Mouse (Mus musculus) erythroblast, embryonic 14.5 days (primary cell): ENCODE data around the gene Olfr802. TPM values are rescaled to one million over a fixed set of nuclear protein-coding genes. Genes with fewer than 3 reads are reported as not detected.

Experiments used
- H3K27me3 ChIP-seq: 2 replicates; pipeline ENCODE4 v1.6.1; 2012; ENCODE audit warnings: inconsistent platforms; ENCODE audit not compliant: control insufficient read depth
- H3K36me3 ChIP-seq: 2 replicates; pipeline ENCODE4 v1.6.1; 2012; ENCODE audit warnings: mild to moderate bottlenecking, inconsistent platforms; ENCODE audit not compliant: control insufficient read depth
- H3K4me1 ChIP-seq: 2 replicates; pipeline ENCODE4 v1.6.1; 2012; ENCODE audit warnings: inconsistent platforms; ENCODE audit not compliant: control insufficient read depth
- H3K4me3 ChIP-seq: replicated peaks from 2 replicates; pipeline ENCODE3; 2012; ENCODE audit warnings: moderate library complexity, mild to moderate bottlenecking, inconsistent platforms
- H3K9me3 ChIP-seq: 2 replicates; pipeline ENCODE4 v1.6.1; 2012; ENCODE audit warnings: low read length, inconsistent platforms, mixed read lengths; ENCODE audit not compliant: control insufficient read depth
- GATA1 ChIP-seq: IDR thresholded peaks from 2 replicates; pipeline ENCODE4 v1.6.1; 2012; ENCODE audit warnings: low read length, inconsistent platforms, mixed read lengths
- TAL1 ChIP-seq: IDR thresholded peaks from 3 replicates; pipeline ENCODE4 v1.6.1; 2012; ENCODE audit warnings: low read length, inconsistent platforms, mixed read lengths
- polyA plus RNA-seq: library from polyadenylated mRNA; stranded (reverse); fragments of >175 nt; gene quantifications from 2 replicates; pipeline ENCODE4 v1.2.3, GENCODE M21; 2012

Gene Olfr802
- not detected in 2 replicates for polyA plus RNA-seq

GRCm38 (mm10) chr10:129688069-129688468 lies at the start of gene Olfr802:
Gene Olfr802, minus strand, starts transcription at chr10:129688169.
- Histone ChIP-seq H3K4me1 (no peaks in the 10 kb centered on the region), H3K36me3 (no peaks in the 10 kb centered on the region), H3K27me3 (no peaks in the 10 kb centered on the region), H3K9me3 (no peaks in the 10 kb centered on the region), H3K4me3 (no peak within 1 kb of the TSS)
- TF ChIP-seq TAL1 = no peak

- H3K4me3 ChIP-seq = no peak within 1 kb of the TSS
- H3K4me1 ChIP-seq = no peaks in the 10 kb centered on the region
- no peak for TF ChIP-seq TAL1
- no peak for TF ChIP-seq GATA1
- no peaks in the 10 kb centered on the region for H3K9me3 ChIP-seq
- no peaks in the 10 kb centered on the region for H3K36me3 ChIP-seq
- H3K27me3 ChIP-seq = no peaks in the 10 kb centered on the region
Observed at GRCm38 (mm10) chr10:129729275-129729674, 41.3 kb upstream of the Olfr802 start, which contains the start of gene Olfr805. Gene Olfr805, minus strand, starts transcription at chr10:129729375.

DNA sequence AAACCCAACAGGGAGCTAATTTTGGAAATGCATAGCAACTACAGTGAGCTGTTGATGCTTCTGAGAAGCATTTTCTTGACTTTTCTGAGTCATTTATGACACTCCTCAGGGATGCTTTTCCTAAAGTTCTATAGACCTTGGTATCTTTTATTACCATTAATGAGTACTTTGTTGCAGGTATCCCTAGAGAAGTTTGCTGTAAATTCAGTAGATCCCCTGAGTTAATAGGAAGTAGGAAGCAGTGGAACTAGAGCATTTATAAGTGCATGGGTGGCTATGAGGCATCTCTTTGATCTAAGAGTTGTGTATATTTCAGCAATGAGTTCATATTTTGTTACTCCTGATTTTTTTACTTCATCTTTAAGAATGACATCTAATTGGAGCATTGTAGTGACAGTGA lies 14.9 kb upstream of the Olfr802 start, which contains the start of gene Olfr804:
Gene Olfr804 (plus strand): TSS at position 301 of the 400 bp plus-strand sequence.
- Histone ChIP-seq H3K4me3 (no peak within 1 kb of the TSS), H3K4me1 (no peaks in the 10 kb centered on the region), H3K9me3 (peaks cover 2% of the 10 kb centered on the region; the same call in 1 of the 2 replicates), H3K36me3 (no peaks in the 10 kb centered on the region), H3K27me3 (no peaks in the 10 kb centered on the region)
- TF ChIP-seq TAL1 (no peak), GATA1 (no peak)

- no peaks in the 10 kb centered on the region for H3K27me3 ChIP-seq
- H3K4me1 ChIP-seq = no peaks in the 10 kb centered on the region
- TF ChIP-seq GATA1 = no peak
- peaks cover 15% of the 10 kb centered on the region for H3K9me3 ChIP-seq
- no peak within 1 kb of the TSS for H3K4me3 ChIP-seq
- no peaks in the 10 kb centered on the region for H3K36me3 ChIP-seq
Observed at GRCm38 (mm10) chr10:129694186-129694585, 6.2 kb upstream of the Olfr802 start, which contains the start of gene Olfr803. Gene Olfr803, minus strand, starts transcription at chr10:129694286.

DNA sequence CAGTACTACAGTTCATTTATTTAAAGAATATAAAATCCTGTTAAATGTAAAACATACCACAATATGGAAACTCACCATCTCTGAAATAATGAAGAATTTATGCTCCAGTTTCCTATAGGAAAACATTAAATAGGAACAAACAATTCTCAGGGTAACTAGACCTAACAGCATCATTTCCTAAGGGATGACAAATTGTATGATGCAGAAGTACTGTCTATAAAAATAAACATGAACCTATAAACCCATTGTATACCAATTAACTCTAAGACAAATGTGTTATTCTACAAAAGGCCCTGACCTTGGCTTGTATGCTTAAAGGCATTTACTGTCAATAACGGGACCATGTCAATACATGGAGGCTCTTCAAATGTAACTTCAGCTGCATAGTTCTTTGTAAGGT lies 14.2 kb downstream of the Olfr802 start, which contains the start of gene Olfr801:
Gene Olfr801 (minus strand): TSS at position 101 of the 400 bp plus-strand sequence.
- no peak for TF ChIP-seq GATA1
- no peak for TF ChIP-seq TAL1
- no peaks in the 10 kb centered on the region for H3K36me3 ChIP-seq
- H3K4me3 ChIP-seq = no peak within 1 kb of the TSS
- no peaks in the 10 kb centered on the region for H3K27me3 ChIP-seq
- no peaks in the 10 kb centered on the region; the same call in 1 of the 2 replicates for H3K9me3 ChIP-seq
- no peaks in the 10 kb centered on the region for H3K4me1 ChIP-seq

DNA sequence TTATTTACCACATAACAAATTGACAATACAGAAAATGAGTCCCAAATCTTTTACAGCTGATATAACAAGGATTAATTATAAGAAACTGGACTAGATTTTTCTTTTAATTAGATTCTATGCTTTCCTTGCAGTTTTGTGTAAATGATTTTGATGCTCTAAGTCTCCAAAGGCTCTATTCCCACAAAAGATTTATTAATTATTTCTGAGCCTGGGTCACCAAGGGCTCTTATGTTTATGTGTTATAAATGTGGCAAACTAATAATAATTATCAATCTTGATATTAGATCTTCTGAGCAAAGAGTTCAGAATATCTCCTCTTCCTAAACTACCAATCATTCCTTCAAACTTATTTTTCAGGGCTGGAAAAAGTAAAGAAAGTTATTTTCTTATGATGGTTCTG lies 30.6 kb downstream of the Olfr802 start, which contains the start of gene Olfr800:
Gene Olfr800 (plus strand): TSS at position 301 of the 400 bp plus-strand sequence.
- Histone ChIP-seq H3K9me3 (no peaks in the 10 kb centered on the region), H3K4me3 (no peak within 1 kb of the TSS), H3K4me1 (no peaks in the 10 kb centered on the region), H3K27me3 (no peaks in the 10 kb centered on the region), H3K36me3 (no peaks in the 10 kb centered on the region)
- TF ChIP-seq GATA1 = no peak
- TF ChIP-seq TAL1 = no peak

DNA sequence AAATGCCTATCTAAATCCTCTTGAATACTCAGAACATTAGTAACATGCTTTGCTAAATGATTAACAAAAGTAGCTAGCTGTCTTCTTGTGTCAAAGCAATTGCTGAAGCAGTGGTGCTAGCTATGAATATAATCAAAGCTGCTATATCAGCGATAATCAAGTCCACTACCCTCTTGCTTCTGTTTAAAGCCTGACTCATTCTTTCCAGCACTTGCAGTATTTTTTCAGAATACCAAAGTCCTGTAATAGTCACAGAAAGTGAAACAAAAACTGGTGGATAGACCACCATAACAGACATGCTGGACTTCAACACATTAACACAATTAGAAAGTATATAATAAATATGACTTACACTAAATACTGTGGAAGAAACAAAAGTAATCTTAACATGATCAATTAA lies 36.2 kb downstream of the Olfr802 start:
- no peaks in the 10 kb centered on the region for H3K27me3 ChIP-seq

DNA sequence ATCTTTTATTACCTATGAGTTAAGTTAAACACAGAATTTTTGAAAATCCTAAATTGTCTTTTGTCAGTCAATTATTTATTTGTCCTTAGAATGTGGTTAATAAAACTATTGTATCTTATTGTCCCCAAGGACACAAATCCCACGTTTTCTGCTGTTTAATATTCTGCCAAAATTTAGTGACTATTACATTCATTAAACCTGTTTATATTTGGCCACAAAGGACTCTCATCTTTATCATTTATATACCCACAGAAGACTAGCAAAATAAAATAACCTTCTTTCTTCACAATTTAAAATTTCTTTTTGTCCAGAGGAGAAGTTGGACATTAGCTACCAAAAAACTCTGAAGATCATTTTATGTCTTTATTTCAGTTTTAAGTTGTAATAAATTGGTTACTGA lies 50.8 kb downstream of the Olfr802 start, which contains the start of gene Olfr799:
Gene Olfr799 (plus strand): TSS at position 301 of the 400 bp plus-strand sequence.
- Histone ChIP-seq H3K4me3 (no peak within 1 kb of the TSS), H3K36me3 (no peaks in the 10 kb centered on the region), H3K27me3 (no peaks in the 10 kb centered on the region), H3K4me1 (no peaks in the 10 kb centered on the region), H3K9me3 (no peaks in the 10 kb centered on the region)
- TF ChIP-seq GATA1 (no peak), TAL1 (no peak)

More for the DNA sequence above, 36.2 kb downstream of the Olfr802 start:
- Histone ChIP-seq H3K36me3 (no peaks in the 10 kb centered on the region), H3K9me3 (peaks cover 4% of the 10 kb centered on the region; the same call in 1 of the 2 replicates), H3K4me1 (no peaks in the 10 kb centered on the region), H3K4me3 (no peak overlapping the region)
- TF ChIP-seq TAL1 (no peak), GATA1 (no peak)

- Histone ChIP-seq H3K27me3 (no peaks in the 10 kb centered on the region), H3K4me3 (no peak within 1 kb of the TSS), H3K36me3 (no peaks in the 10 kb centered on the region), H3K4me1 (no peaks in the 10 kb centered on the region), H3K9me3 (no peaks in the 10 kb centered on the region)
- no peak for TF ChIP-seq TAL1
- TF ChIP-seq GATA1 = no peak
Observed at GRCm38 (mm10) chr10:129627834-129628233, 60.1 kb downstream of the Olfr802 start, which contains the start of gene Olfr798. Gene Olfr798, minus strand, starts transcription at chr10:129627934.

Other genes with a start within 250 kb of the Olfr802 start
- not detected in 2 replicates for gene Olfr787, start 226.3 kb downstream of the Olfr802 start, polyA plus RNA-seq
- not detected in 2 replicates for gene Olfr788, start 217.2 kb downstream of the Olfr802 start, polyA plus RNA-seq
- gene Olfr789, start 203.4 kb downstream of the Olfr802 start, polyA plus RNA-seq = not detected in 2 replicates
- not detected in 2 replicates for gene Olfr790, start 189.7 kb downstream of the Olfr802 start, polyA plus RNA-seq
- gene Olfr791, start 166.4 kb downstream of the Olfr802 start, polyA plus RNA-seq = not detected in 2 replicates
- not detected in 2 replicates for gene Olfr792, start 149.0 kb downstream of the Olfr802 start, polyA plus RNA-seq
- not detected in 2 replicates for gene Olfr794, start 120.5 kb downstream of the Olfr802 start, polyA plus RNA-seq
- gene Olfr796, start 75.6 kb downstream of the Olfr802 start, polyA plus RNA-seq = not detected in 2 replicates
- gene Olfr798, start 60.2 kb downstream of the Olfr802 start, polyA plus RNA-seq = not detected in 2 replicates
- gene Olfr799, start 50.7 kb downstream of the Olfr802 start, polyA plus RNA-seq = not detected in 2 replicates
- gene Olfr800, start 30.5 kb downstream of the Olfr802 start, polyA plus RNA-seq = 0.01 TPM in 1 of 2 replicates, not detected in the other
- gene Olfr801, start 14.3 kb downstream of the Olfr802 start, polyA plus RNA-seq = not detected in 2 replicates
- not detected in 2 replicates for gene Olfr803, start 6.1 kb upstream of the Olfr802 start, polyA plus RNA-seq
- gene Olfr804, start 15.0 kb upstream of the Olfr802 start, polyA plus RNA-seq = not detected in 2 replicates
- gene Olfr805, start 41.2 kb upstream of the Olfr802 start, polyA plus RNA-seq = not detected in 2 replicates
- not detected in 2 replicates for gene Olfr806, start 53.8 kb upstream of the Olfr802 start, polyA plus RNA-seq
- gene Olfr807, start 69.6 kb upstream of the Olfr802 start, polyA plus RNA-seq = not detected in 2 replicates
- gene Olfr808, start 77.3 kb upstream of the Olfr802 start, polyA plus RNA-seq = not detected in 2 replicates
- not detected in 2 replicates for gene Olfr809, start 86.5 kb upstream of the Olfr802 start, polyA plus RNA-seq
- not detected in 2 replicates for gene Olfr810, start 106.7 kb upstream of the Olfr802 start, polyA plus RNA-seq
- gene Olfr811, start 116.2 kb upstream of the Olfr802 start, polyA plus RNA-seq = not detected in 2 replicates
- gene Olfr812, start 157.9 kb upstream of the Olfr802 start, polyA plus RNA-seq = not detected in 2 replicates
- not detected in 2 replicates for gene Olfr813, start 167.2 kb upstream of the Olfr802 start, polyA plus RNA-seq
- not detected in 2 replicates for gene Olfr814, start 191.7 kb upstream of the Olfr802 start, polyA plus RNA-seq
- gene Olfr815, start 217.7 kb upstream of the Olfr802 start, polyA plus RNA-seq = not detected in 2 replicates
- gene Olfr816, start 227.4 kb upstream of the Olfr802 start, polyA plus RNA-seq = not detected in 2 replicates